Mouse (Mus musculus): ENCODE data around the gene Lrba.

DNA sequence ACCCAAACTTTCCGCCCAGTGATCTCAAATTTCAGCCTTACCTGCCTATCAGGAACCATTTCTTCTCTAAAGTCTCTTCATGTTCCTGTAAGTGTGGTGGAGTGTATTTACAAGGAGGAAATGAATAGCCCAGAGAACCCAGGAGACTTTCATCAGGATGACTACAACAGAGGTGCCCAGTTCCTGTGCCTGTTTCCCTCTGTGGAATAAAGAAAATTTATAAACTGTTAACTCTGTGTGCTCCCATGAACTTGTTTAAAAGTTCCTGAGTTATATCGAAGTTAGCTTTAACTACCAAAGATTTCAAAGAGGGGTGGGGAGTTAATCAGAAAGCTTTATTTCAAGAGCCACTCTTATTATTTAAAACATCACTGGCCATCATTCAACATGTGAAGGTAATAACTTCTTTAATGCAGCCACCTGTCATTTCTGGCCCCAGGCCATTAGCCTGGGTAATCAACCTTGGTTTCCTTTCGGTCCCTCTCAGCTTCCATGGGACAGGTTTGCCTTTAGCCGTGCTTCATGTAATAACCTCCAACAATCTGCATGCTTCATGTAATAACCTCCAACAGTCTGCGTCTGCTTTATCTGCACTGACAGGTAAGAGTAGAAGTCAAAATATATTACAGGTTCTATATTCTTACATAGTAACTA is 36.6 kb upstream of the Lrba start:
- TF ChIP-seq ZNF384 (IDR thresholded peaks at IDR 0.05; ENCODE audit: low read depth, low read length) = no peak
- no peak for TF ChIP-seq CTCF (conservative IDR thresholded peaks at IDR 0.05 in 1 of 2, IDR thresholded peaks at IDR 0.05 in 1 of 2; ENCODE audit: low read depth in 2 of 2, low read length in 2 of 2)
- TF ChIP-seq MAX (IDR thresholded peaks at IDR 0.05; ENCODE audit: low read length) = no peak
- no peak for TF ChIP-seq POLR2A (IDR thresholded peaks at IDR 0.05; ENCODE audit: low read depth, low read length)
- no peak for TF ChIP-seq EP300 (IDR thresholded peaks at IDR 0.05; ENCODE audit: low read length)
- TF ChIP-seq MAFK (IDR thresholded peaks at IDR 0.05; ENCODE audit: insufficient replicate concordance, low read length) = no peak
- no peak for TF ChIP-seq NRF1 (IDR thresholded peaks at IDR 0.05; ENCODE audit: low read depth, low read length)
- no peak for TF ChIP-seq E2F4 (IDR thresholded peaks at IDR 0.05; ENCODE audit: insufficient replicate concordance, low read depth, low read length)

All from CH12.LX (cell line).